Mouse (Mus musculus): Measurements from ENCODE around the gene Gltp. TPM values are rescaled to one million over a fixed set of nuclear protein-coding genes. Genes with fewer than 3 reads are reported as not detected.

The Gltp gene
- total RNA-seq, 2 experiments from 2014 or later: 21.8 to 22.4 TPM

DNA sequence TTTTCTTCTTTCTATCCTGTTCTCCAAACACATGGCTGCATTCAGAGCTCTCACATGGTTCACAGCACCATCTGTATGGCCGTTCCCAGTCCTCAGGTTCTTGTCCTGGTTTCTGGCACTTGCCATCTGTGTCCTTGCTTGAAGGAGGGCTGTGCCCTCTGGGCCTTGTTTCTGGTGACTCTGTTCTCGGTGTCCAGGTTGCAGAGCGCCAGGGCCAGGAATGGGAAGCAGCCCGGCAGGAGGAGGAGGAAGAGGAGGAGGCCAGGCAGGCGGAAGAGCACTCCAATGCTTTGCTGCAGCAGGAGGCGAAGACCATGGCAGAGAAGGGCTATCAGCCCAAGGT is 29.1 kb upstream of the Gltp start:
- DNase-seq (ENCODE audit: extremely low spot score in 1 of 2, low spot score in 2 of 2): no peak
- Histone ChIP-seq H3K4me3 (no peak overlapping the region), H3K27ac (no peak overlapping the region)
- intact Hi-C loops (cut with DNase I): no loop called here
- no peak for TF ChIP-seq CTCF (IDR thresholded peaks at IDR 0.05)

DNA sequence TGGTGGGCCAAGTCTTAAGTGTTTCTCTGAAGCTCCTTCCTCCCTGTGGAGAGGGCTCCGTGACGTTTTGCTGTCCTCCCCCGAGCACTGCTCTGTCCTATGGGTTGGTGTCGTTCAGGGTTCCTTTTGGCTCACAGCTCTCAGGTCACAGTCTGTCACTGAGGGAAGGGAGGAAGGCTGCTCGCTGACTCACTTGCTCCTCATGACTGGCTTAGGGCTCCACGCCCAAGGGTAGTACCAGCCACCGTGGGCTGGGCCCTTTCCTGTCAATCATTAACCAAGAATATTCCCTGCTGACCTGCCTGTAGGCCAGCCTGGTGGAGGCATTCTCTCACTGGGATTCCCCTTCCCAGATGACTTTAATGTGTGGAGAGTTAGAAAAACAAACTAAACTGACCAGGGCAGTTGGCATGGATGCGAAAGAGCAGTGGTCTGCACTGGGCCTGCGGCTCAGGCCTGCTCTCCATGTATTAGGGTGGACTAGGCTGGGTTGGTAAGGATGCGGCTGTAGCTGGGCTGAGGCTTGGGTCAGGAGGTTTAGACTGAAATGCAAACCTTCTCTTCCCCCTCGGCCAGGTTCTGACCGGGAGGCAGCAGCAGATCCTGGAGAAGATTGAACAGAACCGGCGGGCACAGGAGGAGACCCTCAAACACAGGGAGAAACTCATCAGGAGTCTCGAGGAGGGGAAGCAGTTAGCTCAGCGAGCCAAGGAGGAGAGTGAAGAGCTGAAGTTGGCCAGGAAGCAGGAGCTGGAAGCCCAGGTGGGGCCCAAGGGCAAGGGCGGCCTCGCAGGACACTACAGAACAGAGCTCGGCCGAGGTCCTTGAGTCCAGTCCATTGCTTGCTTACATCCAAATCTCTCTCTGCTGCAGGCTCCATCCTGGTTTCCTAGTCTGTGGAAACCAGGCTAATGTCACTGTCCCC is 28.5 kb upstream of the Gltp start:
- intact Hi-C loops (cut with DNase I): no loop called here
- no peak for TF ChIP-seq CTCF (IDR thresholded peaks at IDR 0.05)
- no peak overlapping the region for H3K4me3 ChIP-seq
- DNase-seq (ENCODE audit: extremely low spot score in 1 of 2, low spot score in 2 of 2): no peak
- no peak overlapping the region for H3K27ac ChIP-seq

DNA sequence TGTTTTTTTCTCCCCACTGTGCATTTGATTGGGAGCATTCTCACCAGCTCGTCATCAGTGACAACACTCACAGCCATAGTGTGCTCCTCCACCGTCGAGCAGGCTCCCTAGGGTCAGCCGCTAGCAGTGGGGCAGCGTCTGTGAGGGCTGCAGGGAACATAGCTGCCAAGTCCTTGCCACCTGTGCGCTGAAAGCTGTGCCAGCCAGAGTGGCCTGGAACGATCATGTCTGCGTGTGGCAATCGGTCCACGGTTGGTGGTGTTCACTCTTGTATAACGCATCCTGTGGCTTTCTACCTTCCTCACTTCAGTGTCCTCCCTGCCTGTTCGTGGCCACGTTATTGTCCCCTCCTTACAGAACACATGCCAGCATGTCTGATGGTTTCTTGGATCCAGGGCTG is 27.7 kb upstream of the Gltp start:
- TF ChIP-seq CTCF (IDR thresholded peaks at IDR 0.05): no peak
- intact Hi-C loops (cut with DNase I): no loop called here
- H3K4me3 ChIP-seq: no peak overlapping the region
- H3K27ac ChIP-seq: no peak overlapping the region
- DNase-seq (ENCODE audit: extremely low spot score in 1 of 2, low spot score in 2 of 2): no peak

- Histone ChIP-seq H3K27ac (no peak overlapping the region), H3K4me3 (no peak overlapping the region)
- no peak for TF ChIP-seq CTCF (IDR thresholded peaks at IDR 0.05)
- DNase-seq (ENCODE audit: extremely low spot score in 1 of 2, low spot score in 2 of 2): no peak
- intact Hi-C loops (cut with DNase I): no loop called here
Observed at GRCm38 (mm10) chr5:114717937-114718336, 27.2 kb upstream of the Gltp start.

GRCm38 (mm10) chr5:114717292-114717691 is 26.5 kb upstream of the Gltp start:
- intact Hi-C loops (cut with DNase I): no loop called here
- Histone ChIP-seq H3K27ac (no peak overlapping the region), H3K4me3 (no peak overlapping the region)
- no peak for TF ChIP-seq CTCF (IDR thresholded peaks at IDR 0.05)
- no peak for DNase-seq (ENCODE audit: extremely low spot score in 1 of 2, low spot score in 2 of 2)

GRCm38 (mm10) chr5:114714551-114714950 is 23.8 kb upstream of the Gltp start:
- DNase-seq (ENCODE audit: extremely low spot score in 1 of 2, low spot score in 2 of 2): no peak
- TF ChIP-seq CTCF (IDR thresholded peaks at IDR 0.05): no peak
- no peak overlapping the region for H3K27ac ChIP-seq
- intact Hi-C loops (cut with DNase I): no loop called here
- H3K4me3 ChIP-seq: no peak overlapping the region

DNA sequence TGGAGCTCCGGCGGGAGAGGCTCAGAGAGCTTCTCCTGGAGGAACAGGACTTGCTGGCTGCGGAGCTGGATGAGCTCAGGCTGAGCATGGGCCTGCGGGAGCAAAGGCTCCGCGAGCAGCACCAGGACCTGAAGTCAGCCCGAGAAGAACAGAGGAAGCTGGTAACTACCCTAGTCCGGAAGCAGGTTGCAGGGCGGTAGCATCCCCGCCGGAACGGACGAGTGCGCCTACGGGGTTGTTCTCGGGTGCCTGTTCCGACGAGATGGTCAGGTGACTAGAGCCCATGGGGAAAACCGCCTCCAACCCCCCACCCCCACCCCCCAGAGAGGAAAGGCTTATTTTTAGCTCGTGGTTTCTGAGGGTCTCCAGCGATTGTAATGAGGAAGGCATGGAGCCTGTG is 18.6 kb upstream of the Gltp start:
- TF ChIP-seq CTCF (IDR thresholded peaks at IDR 0.05): no peak
- Histone ChIP-seq H3K27ac (no peak overlapping the region), H3K4me3 (no peak overlapping the region)
- no peak for DNase-seq (ENCODE audit: extremely low spot score in 1 of 2, low spot score in 2 of 2)
- intact Hi-C loops (cut with DNase I): no loop called here

DNA sequence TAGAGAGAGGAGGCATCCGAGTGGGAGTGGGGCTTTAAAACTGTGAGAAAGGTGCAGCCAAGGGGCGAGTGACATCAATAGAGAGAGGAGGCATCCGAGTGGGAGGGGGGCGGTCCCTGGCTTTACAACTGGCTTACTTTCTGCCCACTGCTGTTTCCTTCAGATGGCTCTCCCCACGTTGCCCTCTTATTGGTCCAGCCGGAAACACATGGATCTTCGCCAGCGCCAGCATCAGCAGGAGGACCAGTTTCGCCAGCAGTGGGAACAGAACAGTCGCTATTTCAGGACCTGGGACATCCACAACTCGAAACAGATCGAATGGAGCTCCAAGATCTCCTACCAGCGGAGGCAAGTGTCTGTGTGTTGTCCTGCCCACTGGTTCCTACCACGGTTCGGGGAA is 17.7 kb upstream of the Gltp start:
- Histone ChIP-seq H3K4me3 (peak overlapping the region; percentile 76), H3K27ac (no peak overlapping the region)
- intact Hi-C loops (cut with DNase I): no loop called here
- no peak for TF ChIP-seq CTCF (IDR thresholded peaks at IDR 0.05)
- DNase-seq (ENCODE audit: extremely low spot score in 1 of 2, low spot score in 2 of 2): no peak

DNA sequence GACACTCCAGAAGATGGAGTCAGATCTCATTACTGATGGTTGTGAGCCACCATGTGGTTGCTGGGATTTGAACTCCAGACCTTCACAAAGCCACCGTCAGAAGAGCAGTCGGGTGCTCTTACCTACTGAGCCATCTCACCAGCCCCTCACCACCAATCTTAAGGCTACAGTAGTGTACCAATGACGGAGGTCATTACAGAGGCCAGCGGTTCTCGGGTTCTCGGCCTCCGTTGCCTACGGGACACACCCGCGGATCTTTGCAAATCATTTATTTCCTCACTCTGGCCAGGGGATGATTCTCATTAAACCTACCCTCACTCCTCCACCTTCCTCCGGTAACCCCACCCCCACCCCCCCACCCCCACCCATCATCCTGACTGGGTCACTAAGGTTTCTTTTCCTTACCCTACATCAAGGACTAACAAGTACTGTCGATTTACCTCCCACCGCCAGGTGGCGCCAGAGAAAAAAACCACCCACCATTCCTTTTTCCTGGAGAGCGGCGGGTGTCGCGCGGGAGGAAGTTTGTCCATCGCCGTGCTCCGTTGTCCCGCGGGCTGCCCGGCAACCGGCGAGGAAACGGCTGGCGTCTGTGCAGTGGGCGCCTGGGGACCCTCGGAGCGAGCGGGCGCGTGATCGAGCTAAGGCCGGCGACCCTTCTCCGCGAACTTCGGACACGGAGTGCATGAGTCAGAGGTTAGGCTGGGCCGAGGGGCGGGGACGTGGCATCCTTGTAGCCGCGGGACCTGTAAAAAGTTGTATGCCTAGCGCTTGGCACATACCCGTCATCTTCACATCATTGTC is 16.7 kb upstream of the Gltp start, which contains the start of gene Tchp:
TSS of gene Tchp (plus strand) at position 496 of the 804 bp plus-strand sequence.
- intact Hi-C loops (cut with DNase I): loop anchor here (1.0 kb wide), 1 partner anchor 66 kb away; no protein-coding TSS in a partner anchor
- Histone ChIP-seq H3K4me3 (peak within 1 kb of the TSS; percentile 76), H3K27ac (0 out of 2 replicates have a peak within 1 kb of the TSS, but pooled peaks have one; percentile 50)
- peak; percentile 78 for TF ChIP-seq CTCF (IDR thresholded peaks at IDR 0.05)
- DNase-seq (ENCODE audit: extremely low spot score in 1 of 2, low spot score in 2 of 2): peak; percentile 94 to 97

- Histone ChIP-seq H3K4me3 (no peak overlapping the region), H3K27ac (no peak overlapping the region)
- intact Hi-C loops (cut with DNase I): loop anchor here (5.0 kb wide), 1 partner anchor 155 kb away; the partner anchor contains the start of gene Gm9936
- no peak for DNase-seq (ENCODE audit: extremely low spot score in 1 of 2, low spot score in 2 of 2)
- peak; percentile 18 for TF ChIP-seq CTCF (IDR thresholded peaks at IDR 0.05)
Observed at GRCm38 (mm10) chr5:114702403-114703392, 11.9 kb upstream of the Gltp start.

- H3K27ac ChIP-seq: no peak overlapping the region
- no peak for DNase-seq (ENCODE audit: extremely low spot score in 1 of 2, low spot score in 2 of 2)
- no peak for TF ChIP-seq CTCF (IDR thresholded peaks at IDR 0.05)
- no peak overlapping the region for H3K4me3 ChIP-seq
- intact Hi-C loops (cut with DNase I): loop anchor here (5.0 kb wide), 1 partner anchor 62 kb away; no protein-coding TSS in a partner anchor
Observed at GRCm38 (mm10) chr5:114699015-114699414, 8.2 kb upstream of the Gltp start.

Data from left cerebral cortex, adult 2 months (tissue).